Mouse (Mus musculus) layer of hippocampus, adult 6 months (tissue): ENCODE measurements around the gene Zfyve9. TPM values are rescaled to one million over a fixed set of nuclear protein-coding genes. Genes with fewer than 3 reads are reported as not detected.

Source experiments
- long read RNA-seq, 2 experiments: library from polyadenylated mRNA; unstranded; transcript quantifications; one replicate each; pipeline ENCODE4 v2.0.0; 2019 to 2020
- polyA plus RNA-seq: library from polyadenylated mRNA; unstranded; fragments of <200 nt; fragmentation: Nextera tagmentation; gene quantifications from 2 replicates; pipeline ENCODE4 v1.2.3, GENCODE M21; 2021

Zfyve9 gene
- 10.9 and 11.7 TPM in 2 replicates for polyA plus RNA-seq
- long read RNA-seq, experiment 1, full-length matches to known transcripts, result 1 of 73 reads
- long read RNA-seq, experiment 1, partial matches to known transcripts, result 60 of 73 reads
- long read RNA-seq, experiment 1, other reads (novel, unspliced or antisense), result 12 of 73 reads
- long read RNA-seq, experiment 2, partial matches to known transcripts, result 50 of 65 reads
- long read RNA-seq, experiment 2, other reads (novel, unspliced or antisense), result 15 of 65 reads

GRCm38 (mm10) chr4:108780057-108780863, at the start of gene Zfyve9:
Gene Zfyve9 (minus strand): TSS chr4:108780798.

GRCm38 (mm10) chr4:108719349-108719748, 61.2 kb downstream of the Zfyve9 start, which contains the start of gene 3110021N24Rik:
Gene 3110021N24Rik (plus strand): TSS chr4:108719649.

GRCm38 (mm10) chr4:108619587-108620341, 160.8 kb downstream of the Zfyve9 start, which contains the start of gene Cc2d1b:
Gene Cc2d1b (plus strand): TSS chr4:108619940.

Other genes starting within 250 kb of the Zfyve9 start
- 26.5 and 28.5 TPM in 2 replicates for gene Prpf38a, start 201.5 kb downstream of the Zfyve9 start, polyA plus RNA-seq
- gene Orc1, start 201.4 kb downstream of the Zfyve9 start, polyA plus RNA-seq, result 0.79 TPM in 1 of 2 replicates, not detected in the other
- gene Cc2d1b, start 160.9 kb downstream of the Zfyve9 start, polyA plus RNA-seq, result 5.7 and 5.9 TPM in 2 replicates
- 0.82 and 0.94 TPM in 2 replicates for gene 3110021N24Rik, start 61.1 kb downstream of the Zfyve9 start, polyA plus RNA-seq
- gene Btf3l4, start 52.8 kb upstream of the Zfyve9 start, polyA plus RNA-seq, result 84.0 and 92.5 TPM in 2 replicates
- gene Txndc12, start 53.8 kb upstream of the Zfyve9 start, polyA plus RNA-seq, result 35.4 and 36.0 TPM in 2 replicates
- gene Kti12, start 67.0 kb upstream of the Zfyve9 start, polyA plus RNA-seq, result 30.2 and 33.0 TPM in 2 replicates
- gene A730015C16Rik, start 67.8 kb upstream of the Zfyve9 start, polyA plus RNA-seq, result 0.25 and 0.34 TPM in 2 replicates
- gene Rab3b, start 98.3 kb upstream of the Zfyve9 start, polyA plus RNA-seq, result 81.1 and 103 TPM in 2 replicates
- gene Nrd1, start 219.9 kb upstream of the Zfyve9 start, polyA plus RNA-seq, result 16.7 and 21.1 TPM in 2 replicates